Mouse (Mus musculus) myocyte (in vitro differentiated cells): Measurements from ENCODE around the gene 1810037I17Rik. TPM values are rescaled to one million over a fixed set of nuclear protein-coding genes. Genes with fewer than 3 reads are reported as not detected.

Experiments
- H3K27me3 ChIP-seq: one replicate; pipeline ENCODE4 v1.6.1; 2011; ENCODE audit not compliant: control insufficient read depth, insufficient read depth, insufficient read length
- H3K36me3 ChIP-seq: one replicate; pipeline ENCODE4 v1.6.1; 2011; ENCODE audit not compliant: control insufficient read depth, insufficient read depth
- H3K4me2 ChIP-seq: one replicate; pipeline ENCODE4 v1.6.1; 2011; ENCODE audit warnings: low read depth, control low read depth
- H3K4me3 ChIP-seq: one replicate; pipeline ENCODE4 v1.5.1; 2011; ENCODE audit warnings: mild to moderate bottlenecking, control low read depth, moderate library complexity
- H3K79me2 ChIP-seq: one replicate; pipeline ENCODE4 v1.6.1; 2011; ENCODE audit not compliant: control insufficient read depth, insufficient read depth
- H3ac ChIP-seq: one replicate; pipeline ENCODE4 v1.6.1; 2011; ENCODE audit not compliant: control insufficient read depth, insufficient read length
- CEBPB ChIP-seq: IDR thresholded peaks from 2 replicates; pipeline ENCODE4 v1.6.1; 2011; ENCODE audit warnings: mild to moderate bottlenecking, moderate library complexity; ENCODE audit not compliant: poor library complexity, insufficient read depth, severe bottlenecking
- E2F4 ChIP-seq: IDR thresholded peaks from one replicate; pipeline ENCODE4 v1.6.1; 2011; ENCODE audit warnings: mild to moderate bottlenecking, control low read depth, moderate library complexity; ENCODE audit not compliant: insufficient read depth
- MAX ChIP-seq: IDR thresholded peaks from one replicate; pipeline ENCODE4 v1.6.1; 2011; ENCODE audit warnings: low read depth, mild to moderate bottlenecking, control low read depth
- MYOD1 ChIP-seq, 3 experiments: IDR thresholded peaks; one replicate each; pipeline ENCODE4 v1.6.1; 2011; ENCODE audit warnings: control low read depth in 2 of 3, low read depth in 2 of 3, mild to moderate bottlenecking in 2 of 3, moderate library complexity in 1 of 3; ENCODE audit not compliant: insufficient read length in 2 of 3, control insufficient read depth in 1 of 3
- MYOG ChIP-seq, 3 experiments: IDR thresholded peaks; one replicate each; pipeline ENCODE4 v1.6.1; 2011; ENCODE audit warnings: control low read depth in 2 of 3, low read depth in 2 of 3, mild to moderate bottlenecking in 2 of 3; ENCODE audit not compliant: insufficient read length in 2 of 3, control insufficient read depth in 1 of 3, insufficient read depth in 1 of 3
- POLR2A ChIP-seq: IDR thresholded peaks from one replicate; pipeline ENCODE4 v1.6.1; 2011; ENCODE audit warnings: low read depth, mild to moderate bottlenecking, control low read depth, moderate library complexity; ENCODE audit not compliant: insufficient read length
- POLR2AphosphoS2 ChIP-seq: IDR thresholded peaks from one replicate; pipeline ENCODE4 v1.6.1; 2011; ENCODE audit warnings: low read depth, control low read depth; ENCODE audit not compliant: insufficient read length
- SRF ChIP-seq: IDR thresholded peaks from one replicate; pipeline ENCODE4 v1.6.1; 2011; ENCODE audit warnings: low read depth; ENCODE audit not compliant: control insufficient read depth, insufficient read length
- TCF12 ChIP-seq: IDR thresholded peaks from one replicate; pipeline ENCODE4 v1.6.1; 2011; ENCODE audit warnings: mild to moderate bottlenecking, control low read depth; ENCODE audit not compliant: poor library complexity, insufficient read depth, severe bottlenecking
- TCF3 ChIP-seq: IDR thresholded peaks from one replicate; pipeline ENCODE4 v1.6.1; 2011; ENCODE audit warnings: low read depth, control low read depth; ENCODE audit not compliant: insufficient read length
- USF1 ChIP-seq: IDR thresholded peaks from one replicate; pipeline ENCODE4 v1.6.1; 2011; ENCODE audit warnings: low read depth, mild to moderate bottlenecking, control low read depth, moderate library complexity
- polyA plus RNA-seq: library from polyadenylated mRNA; unstranded; fragments of >200 nt; fragmentation: generic; extraction: Trizol; gene quantifications from one replicate; pipeline ENCODE4 v1.2.1, GENCODE M21; 2012; ENCODE audit warnings: missing spikeins

1810037I17Rik gene
- polyA plus RNA-seq: 49.1 TPM

DNA sequence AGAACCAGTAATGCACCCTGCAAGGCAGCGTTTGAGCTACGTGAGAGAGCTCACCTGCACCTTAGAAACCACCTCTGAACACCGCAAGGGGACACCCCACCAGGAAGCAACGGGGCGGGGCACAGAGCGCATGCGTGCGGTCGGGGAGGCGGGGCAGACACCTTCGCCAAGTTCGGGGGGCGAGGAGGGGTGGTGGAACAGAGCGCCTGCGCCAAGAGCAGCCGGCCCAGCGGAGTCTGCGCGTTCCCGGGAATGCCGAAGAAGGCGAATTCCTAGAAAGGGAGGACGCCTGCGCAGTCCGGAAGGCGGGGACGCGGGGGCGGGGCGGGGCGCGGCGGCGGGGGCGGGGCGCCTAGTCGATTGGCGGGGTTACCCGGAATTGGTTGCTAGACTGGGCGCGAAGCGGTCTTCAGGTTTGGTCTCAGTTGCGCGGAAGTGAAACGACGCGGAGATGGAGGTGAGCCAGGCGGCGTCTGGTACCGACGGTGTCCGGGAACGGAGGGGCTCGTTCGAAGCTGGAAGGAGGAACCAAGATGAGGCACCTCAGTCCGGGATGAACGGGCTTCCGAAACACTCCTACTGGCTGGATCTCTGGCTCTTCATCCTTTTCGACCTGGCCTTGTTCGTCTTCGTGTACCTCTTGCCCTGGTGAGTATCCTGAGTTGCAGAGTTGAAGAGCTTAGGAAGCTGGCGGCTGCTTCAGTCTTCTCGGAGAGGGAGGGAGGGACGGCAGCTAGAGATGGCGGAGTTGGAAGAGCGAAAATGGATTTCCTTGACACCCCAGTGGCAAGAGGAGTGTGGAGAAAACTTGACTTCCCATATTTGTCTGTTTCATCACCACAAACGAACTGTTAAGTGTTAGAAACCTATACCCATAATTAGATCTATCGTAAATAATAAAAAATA is at the start of gene 1810037I17Rik:
Gene 1810037I17Rik, plus strand, starts transcription at position 195 of the 906 bp plus-strand sequence.
- Histone ChIP-seq H3K4me3 (peak within 1 kb of the TSS; percentile 84), H3K4me2 (peak within 1 kb of the TSS; percentile 89), H3K79me2 (peaks cover 12% of the 10 kb centered on the region), H3K27me3 (no peaks in the 10 kb centered on the region), H3ac (peak within 1 kb of the TSS; percentile 12), H3K36me3 (no peaks in the 10 kb centered on the region)
- TF ChIP-seq TCF12: no peak
- TF ChIP-seq MYOG (IDR thresholded peaks at IDR 0.05; ENCODE audit: control insufficient read depth in 1 of 3, insufficient read depth in 1 of 3, insufficient read length in 2 of 3, low read depth in 2 of 3): peak in 1 of 3 experiments; percentile 5
- peak; percentile 67 for TF ChIP-seq POLR2AphosphoS2

DNA sequence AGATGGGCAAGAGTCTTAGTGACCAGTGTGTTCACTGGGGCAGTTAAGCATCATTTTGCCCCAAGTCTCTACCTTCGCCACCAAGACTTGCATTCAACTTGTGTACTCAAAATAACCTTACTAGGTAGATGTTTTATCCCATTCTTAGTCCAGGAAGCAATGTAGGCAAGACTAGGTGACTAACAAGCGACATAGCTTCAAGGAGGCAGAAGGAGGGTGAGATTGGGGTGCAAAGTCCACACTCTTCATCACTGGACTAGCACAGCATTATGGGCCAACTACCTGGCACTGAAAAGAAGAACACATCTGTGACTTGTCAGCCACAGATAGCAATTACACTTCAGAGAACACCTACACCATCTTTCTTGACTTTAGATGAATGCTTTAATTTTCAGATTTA is 47.1 kb upstream of the 1810037I17Rik start:
- Histone ChIP-seq H3K4me2 (no peak overlapping the region), H3K4me3 (no peak overlapping the region), H3K36me3 (no peaks in the 10 kb centered on the region), H3ac (no peak overlapping the region), H3K27me3 (no peaks in the 10 kb centered on the region), H3K79me2 (no peaks in the 10 kb centered on the region)
- TF ChIP-seq POLR2AphosphoS2: no peak
- TF ChIP-seq E2F4: no peak
- no peak for TF ChIP-seq MYOG (IDR thresholded peaks at IDR 0.05; ENCODE audit: control insufficient read depth in 1 of 3, insufficient read depth in 1 of 3, insufficient read length in 2 of 3, low read depth in 2 of 3)
- TF ChIP-seq CEBPB: no peak
- TF ChIP-seq SRF: no peak
- TF ChIP-seq TCF12: no peak
- TF ChIP-seq MAX: no peak
- no peak for TF ChIP-seq USF1
- TF ChIP-seq MYOD1 (IDR thresholded peaks at IDR 0.05; ENCODE audit: control insufficient read depth in 1 of 3, insufficient read length in 2 of 3, low read depth in 2 of 3): no peak
- no peak for TF ChIP-seq POLR2A

DNA sequence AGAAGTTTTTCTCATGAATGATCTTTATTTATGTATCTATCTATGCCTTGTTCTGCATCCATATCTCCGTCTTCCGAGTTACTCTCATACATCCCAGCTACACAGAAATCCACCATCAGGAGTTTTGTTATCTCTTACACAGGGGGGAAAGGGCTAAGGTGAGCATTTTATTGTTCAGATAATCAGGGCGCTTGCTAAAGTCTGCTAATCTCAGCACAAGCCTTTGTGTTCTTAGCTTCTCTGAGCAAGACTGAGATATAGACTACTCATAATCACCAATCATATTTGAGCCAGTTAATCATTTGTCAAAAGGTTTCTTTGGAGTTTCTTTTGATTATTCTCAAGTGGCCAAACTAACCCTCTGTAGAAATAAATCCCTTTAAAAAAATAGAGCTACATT is 46.5 kb upstream of the 1810037I17Rik start:
- Histone ChIP-seq H3K79me2 (no peaks in the 10 kb centered on the region), H3K4me3 (no peak overlapping the region), H3K4me2 (no peak overlapping the region), H3K27me3 (no peaks in the 10 kb centered on the region), H3ac (no peak overlapping the region), H3K36me3 (no peaks in the 10 kb centered on the region)
- TF ChIP-seq POLR2AphosphoS2 (no peak), CEBPB (no peak), TCF3 (no peak), USF1 (no peak), MAX (no peak), E2F4 (no peak), MYOD1 (IDR thresholded peaks at IDR 0.05; ENCODE audit: control insufficient read depth in 1 of 3, insufficient read length in 2 of 3, low read depth in 2 of 3) (no peak), TCF12 (no peak)

DNA sequence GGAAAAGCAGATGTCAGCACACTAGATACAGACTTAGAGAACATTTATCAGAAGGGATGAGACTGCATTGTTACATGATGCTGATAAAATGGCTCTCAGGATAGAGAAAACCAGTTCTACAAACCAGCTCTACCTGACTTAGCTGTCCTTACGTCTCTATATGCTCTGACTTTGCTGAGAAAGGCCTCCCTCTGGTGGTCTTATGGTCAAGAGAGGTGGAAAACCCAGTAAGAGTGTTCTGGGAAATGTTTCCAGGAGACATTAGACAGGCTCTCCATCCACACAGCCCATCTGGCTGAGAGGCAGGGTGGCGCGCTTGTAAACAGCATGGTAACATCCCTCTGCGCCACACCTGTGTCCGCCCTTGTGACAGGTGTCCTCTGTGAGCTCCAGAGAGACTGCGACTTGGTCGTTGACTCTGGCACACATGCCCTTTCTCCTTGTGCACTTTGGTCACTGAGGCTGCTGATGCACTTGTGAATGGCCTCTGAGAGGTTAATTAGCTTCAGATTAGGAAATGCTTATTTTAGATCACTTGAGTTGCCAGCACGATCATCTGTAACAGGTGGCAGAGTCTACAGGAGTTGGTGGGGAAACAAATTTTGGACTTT is 45.2 kb upstream of the 1810037I17Rik start:
- no peak for TF ChIP-seq MAX
- no peak for TF ChIP-seq SRF

DNA sequence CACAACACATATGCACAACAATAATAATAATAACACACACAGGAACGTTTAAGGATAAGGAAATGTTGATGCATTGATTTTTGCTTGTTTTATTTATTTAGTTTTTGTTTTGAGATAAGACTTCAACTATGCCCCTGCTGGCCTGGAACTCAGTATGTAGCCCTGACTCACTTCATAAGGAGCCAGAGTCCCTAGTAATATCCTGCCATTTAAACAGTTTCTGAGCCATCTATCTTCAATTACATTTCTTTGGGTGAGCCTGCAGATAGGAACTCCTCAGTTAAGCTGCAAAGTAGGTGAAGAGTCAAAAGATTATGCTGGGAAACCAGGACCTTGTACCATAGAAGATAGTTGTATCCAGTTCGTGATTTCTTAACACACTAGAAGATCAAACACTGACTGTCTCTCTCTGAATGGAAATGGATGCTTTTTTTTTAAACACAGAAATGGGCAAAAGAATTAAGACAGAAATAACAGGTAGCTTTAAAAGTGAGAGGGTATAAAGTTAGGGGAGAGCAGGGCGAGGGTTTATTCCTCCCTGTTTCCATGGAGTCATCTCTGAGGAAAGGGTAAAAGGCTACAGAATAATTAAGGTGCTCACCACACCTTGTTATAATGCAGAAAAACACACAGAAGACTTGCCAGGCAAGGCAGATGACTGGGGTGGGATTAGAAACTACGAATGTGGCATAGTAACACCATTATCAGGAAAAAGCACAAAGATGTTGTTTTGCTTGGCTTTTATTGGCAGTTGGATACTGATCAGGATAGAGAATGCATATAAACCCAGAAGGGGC is 36.3 kb upstream of the 1810037I17Rik start:
- no peaks in the 10 kb centered on the region for H3K79me2 ChIP-seq
- TF ChIP-seq POLR2A (no peak), TCF3 (no peak), POLR2AphosphoS2 (no peak), SRF (no peak), USF1 (no peak), MYOG (IDR thresholded peaks at IDR 0.05; ENCODE audit: control insufficient read depth in 1 of 3, insufficient read depth in 1 of 3, insufficient read length in 2 of 3, low read depth in 2 of 3) (no peak), MYOD1 (IDR thresholded peaks at IDR 0.05; ENCODE audit: control insufficient read depth in 1 of 3, insufficient read length in 2 of 3, low read depth in 2 of 3) (no peak), MAX (no peak), E2F4 (no peak), TCF12 (no peak), CEBPB (no peak)
- H3K36me3 ChIP-seq: no peaks in the 10 kb centered on the region
- no peak overlapping the region for H3K4me3 ChIP-seq
- H3K4me2 ChIP-seq: peak overlapping the region; percentile 50
- H3K27me3 ChIP-seq: no peaks in the 10 kb centered on the region
- H3ac ChIP-seq: no peak overlapping the region

More for the DNA sequence above, 45.2 kb upstream of the 1810037I17Rik start:
- H3K4me2 ChIP-seq: no peak overlapping the region
- H3K36me3 ChIP-seq: no peaks in the 10 kb centered on the region
- H3ac ChIP-seq: no peak overlapping the region
- H3K4me3 ChIP-seq: no peak overlapping the region
- no peaks in the 10 kb centered on the region for H3K79me2 ChIP-seq
- H3K27me3 ChIP-seq: no peaks in the 10 kb centered on the region
